Mouse (Mus musculus): ENCODE results near the gene Lrrc41. TPM values are rescaled to one million over a fixed set of nuclear protein-coding genes. Genes with fewer than 3 reads are reported as not detected.

Gene Lrrc41
- 74.2 and 84.9 TPM in 2 replicates for polyA plus RNA-seq (2014; fragmentation: Nextera tagmentation; extraction: Ambion mirVana)

DNA sequence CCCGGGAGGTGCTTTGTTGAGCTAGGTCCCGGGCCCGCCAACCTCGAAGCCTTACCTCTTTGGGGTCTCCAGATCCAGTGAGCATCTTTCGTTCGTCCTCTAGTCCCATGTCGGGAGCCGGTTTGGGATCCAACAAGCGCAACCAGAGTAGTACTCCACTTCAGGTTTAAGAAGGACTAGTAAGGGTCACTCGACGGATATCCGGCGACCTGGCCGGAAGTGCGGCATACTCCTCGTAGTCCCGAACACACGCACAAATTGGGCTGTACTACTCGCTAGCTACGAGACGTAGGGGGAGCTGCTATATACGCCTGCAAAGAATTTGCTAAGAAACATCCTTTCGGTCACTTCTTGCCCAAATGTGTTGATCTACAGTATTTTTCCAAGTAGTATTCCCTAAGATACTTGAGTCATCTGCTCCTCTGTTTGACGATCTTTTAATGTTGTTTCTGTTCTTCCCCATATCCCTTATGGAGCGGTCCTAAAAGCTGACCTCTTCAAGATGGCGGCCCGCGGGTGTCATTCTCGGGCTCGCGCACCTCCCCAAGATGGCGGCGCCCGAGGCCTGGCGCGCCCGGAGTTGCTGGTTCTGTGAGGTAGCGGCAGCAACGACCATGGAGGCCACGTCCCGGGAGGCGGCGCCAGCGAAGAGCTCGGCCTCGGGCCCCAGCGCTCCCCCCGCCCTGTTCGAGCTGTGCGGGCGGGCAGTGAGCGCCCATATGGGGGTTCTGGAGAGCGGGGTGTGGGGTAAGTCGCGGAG lies at the start of gene Lrrc41, which contains the start of gene Uqcrh:
TSS of gene Lrrc41 (plus strand) at position 409 of the 760 bp plus-strand sequence.
TSS of gene Uqcrh (minus strand) at position 211 of the 760 bp plus-strand sequence.
- WGBS = under 1% methylated on average over 55 of the region's 55 CpGs
- peak within 1 kb of the TSS; percentile 79 for H3K4me2 ChIP-seq (ENCODE audit: low read depth)
- peak; percentile 92 for ATAC-seq (ENCODE audit: insufficient read depth, low FRiP score, low TSS enrichment)

DNA sequence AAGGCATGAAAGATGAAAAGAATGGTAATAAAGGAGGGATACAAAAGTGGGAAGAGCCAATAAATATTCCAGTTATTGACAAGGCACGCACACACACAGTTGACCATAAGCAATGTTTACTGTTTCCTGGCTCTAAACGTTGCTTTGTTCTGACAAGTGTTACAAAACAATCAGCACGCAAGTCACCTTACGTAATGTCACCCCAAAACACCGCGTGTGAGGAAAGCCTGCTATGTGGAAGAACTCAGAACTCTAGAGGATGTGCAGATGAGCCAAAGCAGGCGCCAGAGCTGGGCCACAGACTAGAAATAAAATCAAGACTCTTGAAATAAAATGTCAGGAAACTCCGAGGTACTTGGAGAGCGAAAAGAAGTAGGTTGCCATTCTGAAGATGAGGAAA lies 42.2 kb upstream of the Lrrc41 start:
- Histone ChIP-seq H3K9ac (ENCODE audit: low read length) (no peak overlapping the region), H3K36me3 (ENCODE audit: control insufficient read depth, insufficient read depth, low read length) (no peaks in the 10 kb centered on the region; the same call in 1 of the 2 replicates), H3K4me3 (ENCODE audit: low read depth, low read length) (no peak overlapping the region), H3K27ac (ENCODE audit: low read depth, low read length) (no peak overlapping the region), H3K27me3 (ENCODE audit: control insufficient read depth, insufficient read depth, low read length) (no peaks in the 10 kb centered on the region), H3K9me3 (ENCODE audit: control insufficient read depth, low read length) (no peaks in the 10 kb centered on the region), H3K4me2 (ENCODE audit: low read depth) (no peak overlapping the region), H3K4me1 (ENCODE audit: control insufficient read depth, insufficient read depth, low read length) (no peaks in the 10 kb centered on the region)
- no peak for DNase-seq (ENCODE audit: low spot score)
- no peak for ATAC-seq (ENCODE audit: insufficient read depth, low FRiP score, low TSS enrichment)
- WGBS = 92% methylated on average over 9 of the region's 9 CpGs

More for the DNA sequence above, at the start of gene Lrrc41, which contains the start of gene Uqcrh:
- Histone ChIP-seq H3K27ac (ENCODE audit: low read depth, low read length) (peak within 1 kb of the TSS; percentile 98), H3K9me3 (ENCODE audit: control insufficient read depth, low read length) (no peaks in the 10 kb centered on the region), H3K36me3 (ENCODE audit: control insufficient read depth, insufficient read depth, low read length) (no peaks in the 10 kb centered on the region), H3K4me1 (ENCODE audit: control insufficient read depth, insufficient read depth, low read length) (peaks cover 12% of the 10 kb centered on the region), H3K9ac (ENCODE audit: low read length) (peak within 1 kb of the TSS; percentile 96), H3K27me3 (ENCODE audit: control insufficient read depth, insufficient read depth, low read length) (no peaks in the 10 kb centered on the region), H3K4me3 (ENCODE audit: low read depth, low read length) (peak within 1 kb of the TSS; percentile 70)
- peak; percentile 96 for DNase-seq (ENCODE audit: low spot score)

DNA sequence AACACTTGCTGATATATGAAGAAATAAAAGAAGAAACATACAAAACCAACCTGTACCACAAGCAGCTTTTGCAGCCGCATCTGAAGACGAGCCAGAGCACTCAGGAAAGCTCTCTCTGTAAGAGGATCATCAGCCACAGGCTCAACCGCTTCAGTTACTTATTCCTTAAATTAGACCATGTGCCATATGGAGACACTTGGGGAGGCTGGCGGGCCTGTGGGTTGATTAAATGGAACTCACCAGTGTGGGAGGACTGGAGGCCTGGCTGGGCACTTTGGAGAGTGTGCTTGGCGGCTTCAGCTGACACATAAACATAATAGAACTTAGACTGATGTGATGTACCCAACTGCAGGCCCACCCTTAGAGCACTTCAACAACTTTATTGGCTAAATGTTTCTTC lies 41.7 kb upstream of the Lrrc41 start:
- H3K4me1 ChIP-seq (ENCODE audit: control insufficient read depth, insufficient read depth, low read length) = no peaks in the 10 kb centered on the region
- no peak overlapping the region for H3K9ac ChIP-seq (ENCODE audit: low read length)
- WGBS = 94% methylated on average over 5 of the region's 5 CpGs
- H3K9me3 ChIP-seq (ENCODE audit: control insufficient read depth, low read length) = no peaks in the 10 kb centered on the region
- no peaks in the 10 kb centered on the region; the same call in 1 of the 2 replicates for H3K36me3 ChIP-seq (ENCODE audit: control insufficient read depth, insufficient read depth, low read length)
- H3K4me3 ChIP-seq (ENCODE audit: low read depth, low read length) = no peak overlapping the region
- H3K4me2 ChIP-seq (ENCODE audit: low read depth) = no peak overlapping the region
- DNase-seq (ENCODE audit: low spot score) = no peak
- no peak for ATAC-seq (ENCODE audit: insufficient read depth, low FRiP score, low TSS enrichment)
- no peak overlapping the region for H3K27ac ChIP-seq (ENCODE audit: low read depth, low read length)
- no peaks in the 10 kb centered on the region for H3K27me3 ChIP-seq (ENCODE audit: control insufficient read depth, insufficient read depth, low read length)

DNA sequence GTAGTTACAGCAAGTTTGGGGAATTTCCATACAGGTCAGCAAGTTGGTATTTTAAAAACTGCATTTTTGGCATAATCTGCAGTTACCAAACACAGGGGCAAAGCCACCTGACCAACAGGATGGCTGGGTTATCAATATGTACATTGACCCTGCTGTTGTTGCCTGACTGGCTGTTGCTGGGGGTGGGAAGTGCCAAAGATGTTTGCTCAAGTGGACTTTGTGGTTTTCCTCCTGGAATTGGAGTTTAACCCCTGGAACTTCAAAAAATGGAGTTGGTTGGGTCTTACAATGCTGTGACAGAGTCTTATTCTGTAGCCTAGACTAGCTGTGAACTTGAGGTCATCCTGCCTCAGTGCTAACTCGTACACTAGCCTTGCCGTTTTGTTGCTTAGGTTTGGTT lies 34.6 kb upstream of the Lrrc41 start:
- Histone ChIP-seq H3K27me3 (ENCODE audit: control insufficient read depth, insufficient read depth, low read length) (no peaks in the 10 kb centered on the region), H3K4me3 (ENCODE audit: low read depth, low read length) (no peak overlapping the region), H3K9me3 (ENCODE audit: control insufficient read depth, low read length) (no peaks in the 10 kb centered on the region), H3K4me2 (ENCODE audit: low read depth) (no peak overlapping the region), H3K9ac (ENCODE audit: low read length) (no peak overlapping the region), H3K36me3 (ENCODE audit: control insufficient read depth, insufficient read depth, low read length) (no peaks in the 10 kb centered on the region), H3K4me1 (ENCODE audit: control insufficient read depth, insufficient read depth, low read length) (no peaks in the 10 kb centered on the region), H3K27ac (ENCODE audit: low read depth, low read length) (no peak overlapping the region)
- DNase-seq (ENCODE audit: low spot score) = no peak
- 90% methylated on average over 2 of the region's 2 CpGs for WGBS
- ATAC-seq (ENCODE audit: insufficient read depth, low FRiP score, low TSS enrichment) = no peak

DNA sequence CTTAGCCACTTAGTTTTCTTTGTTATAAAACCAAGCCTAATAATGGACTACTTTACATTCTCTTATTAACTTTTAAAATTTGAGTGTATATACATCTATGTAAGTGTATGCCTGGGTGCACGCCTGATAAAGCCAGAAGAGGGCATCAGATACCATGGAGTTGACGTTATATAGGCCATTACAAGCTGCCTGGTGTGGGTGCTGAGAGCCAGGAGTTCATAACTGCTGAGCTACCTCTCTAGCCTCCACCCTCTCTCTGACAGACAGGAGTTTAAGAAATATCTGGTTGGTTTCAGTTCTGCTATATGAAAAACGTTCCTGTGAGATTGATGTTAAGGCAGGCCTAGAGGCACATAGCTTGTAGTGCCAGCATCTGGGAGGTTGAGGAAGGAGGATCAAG lies 32.9 kb upstream of the Lrrc41 start:
- Histone ChIP-seq H3K36me3 (ENCODE audit: control insufficient read depth, insufficient read depth, low read length) (no peaks in the 10 kb centered on the region), H3K4me2 (ENCODE audit: low read depth) (no peak overlapping the region), H3K4me1 (ENCODE audit: control insufficient read depth, insufficient read depth, low read length) (no peaks in the 10 kb centered on the region), H3K27ac (ENCODE audit: low read depth, low read length) (no peak overlapping the region), H3K27me3 (ENCODE audit: control insufficient read depth, insufficient read depth, low read length) (no peaks in the 10 kb centered on the region), H3K9me3 (ENCODE audit: control insufficient read depth, low read length) (no peaks in the 10 kb centered on the region), H3K4me3 (ENCODE audit: low read depth, low read length) (no peak overlapping the region), H3K9ac (ENCODE audit: low read length) (no peak overlapping the region)
- ATAC-seq (ENCODE audit: insufficient read depth, low FRiP score, low TSS enrichment) (no peak), DNase-seq (ENCODE audit: low spot score) (no peak)
- WGBS = 81% methylated on average over 3 of the region's 3 CpGs

DNA sequence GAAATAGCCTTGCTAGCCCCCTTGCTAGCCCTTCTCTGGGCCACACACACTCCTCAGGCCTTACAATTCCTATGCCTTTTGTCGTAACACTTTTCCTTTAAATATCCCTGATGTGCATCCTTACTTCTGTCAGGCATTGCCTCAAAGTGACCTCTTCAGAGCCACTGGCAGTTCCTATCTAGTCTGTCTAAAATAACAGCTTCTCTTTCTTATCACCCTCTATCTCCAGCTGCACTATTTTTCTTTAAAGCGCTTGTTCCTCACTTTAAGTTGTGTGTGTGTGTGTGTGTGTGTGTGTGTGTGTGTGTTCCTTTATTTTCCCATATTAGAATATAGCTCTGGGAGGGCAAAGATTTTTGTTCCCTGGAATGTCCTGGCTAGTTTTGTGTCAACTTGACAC lies 28.5 kb upstream of the Lrrc41 start:
- no peak overlapping the region for H3K27ac ChIP-seq (ENCODE audit: low read depth, low read length)
- no peaks in the 10 kb centered on the region for H3K9me3 ChIP-seq (ENCODE audit: control insufficient read depth, low read length)
- H3K4me2 ChIP-seq (ENCODE audit: low read depth) = no peak overlapping the region
- H3K4me3 ChIP-seq (ENCODE audit: low read depth, low read length) = no peak overlapping the region
- ATAC-seq (ENCODE audit: insufficient read depth, low FRiP score, low TSS enrichment) = no peak
- H3K27me3 ChIP-seq (ENCODE audit: control insufficient read depth, insufficient read depth, low read length) = no peaks in the 10 kb centered on the region
- H3K4me1 ChIP-seq (ENCODE audit: control insufficient read depth, insufficient read depth, low read length) = no peaks in the 10 kb centered on the region
- no peak for DNase-seq (ENCODE audit: low spot score)
- H3K36me3 ChIP-seq (ENCODE audit: control insufficient read depth, insufficient read depth, low read length) = no peaks in the 10 kb centered on the region
- no peak overlapping the region for H3K9ac ChIP-seq (ENCODE audit: low read length)
- WGBS = 96% methylated on average over 2 of the region's 2 CpGs

DNA sequence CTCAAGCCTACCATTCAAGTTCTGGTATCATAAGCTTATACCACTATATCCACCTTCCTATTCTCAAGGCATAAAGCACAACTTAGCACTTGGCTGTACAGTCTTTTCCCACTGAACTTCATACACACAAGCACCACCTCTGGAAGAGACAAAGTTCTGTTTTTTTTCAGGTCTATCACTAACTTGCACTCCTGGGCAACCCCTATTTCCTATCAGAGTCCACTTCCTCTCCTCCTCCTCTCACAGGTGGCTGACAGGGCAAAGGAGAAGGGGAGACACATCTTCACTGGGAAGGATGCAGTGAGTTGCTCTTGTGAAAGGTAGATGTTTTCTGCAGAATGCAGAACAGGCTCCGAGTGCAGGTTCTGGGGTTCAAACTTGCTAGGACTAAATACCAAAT lies 27.4 kb upstream of the Lrrc41 start:
- 87% methylated on average over 1 of the region's 1 CpGs for WGBS
- Histone ChIP-seq H3K4me2 (ENCODE audit: low read depth) (no peak overlapping the region), H3K4me1 (ENCODE audit: control insufficient read depth, insufficient read depth, low read length) (no peaks in the 10 kb centered on the region; the same call in 1 of the 2 replicates), H3K27me3 (ENCODE audit: control insufficient read depth, insufficient read depth, low read length) (no peaks in the 10 kb centered on the region), H3K9me3 (ENCODE audit: control insufficient read depth, low read length) (no peaks in the 10 kb centered on the region), H3K4me3 (ENCODE audit: low read depth, low read length) (no peak overlapping the region), H3K27ac (ENCODE audit: low read depth, low read length) (no peak overlapping the region), H3K36me3 (ENCODE audit: control insufficient read depth, insufficient read depth, low read length) (no peaks in the 10 kb centered on the region), H3K9ac (ENCODE audit: low read length) (no peak overlapping the region)
- no peak for DNase-seq (ENCODE audit: low spot score)
- ATAC-seq (ENCODE audit: insufficient read depth, low FRiP score, low TSS enrichment) = no peak

DNA sequence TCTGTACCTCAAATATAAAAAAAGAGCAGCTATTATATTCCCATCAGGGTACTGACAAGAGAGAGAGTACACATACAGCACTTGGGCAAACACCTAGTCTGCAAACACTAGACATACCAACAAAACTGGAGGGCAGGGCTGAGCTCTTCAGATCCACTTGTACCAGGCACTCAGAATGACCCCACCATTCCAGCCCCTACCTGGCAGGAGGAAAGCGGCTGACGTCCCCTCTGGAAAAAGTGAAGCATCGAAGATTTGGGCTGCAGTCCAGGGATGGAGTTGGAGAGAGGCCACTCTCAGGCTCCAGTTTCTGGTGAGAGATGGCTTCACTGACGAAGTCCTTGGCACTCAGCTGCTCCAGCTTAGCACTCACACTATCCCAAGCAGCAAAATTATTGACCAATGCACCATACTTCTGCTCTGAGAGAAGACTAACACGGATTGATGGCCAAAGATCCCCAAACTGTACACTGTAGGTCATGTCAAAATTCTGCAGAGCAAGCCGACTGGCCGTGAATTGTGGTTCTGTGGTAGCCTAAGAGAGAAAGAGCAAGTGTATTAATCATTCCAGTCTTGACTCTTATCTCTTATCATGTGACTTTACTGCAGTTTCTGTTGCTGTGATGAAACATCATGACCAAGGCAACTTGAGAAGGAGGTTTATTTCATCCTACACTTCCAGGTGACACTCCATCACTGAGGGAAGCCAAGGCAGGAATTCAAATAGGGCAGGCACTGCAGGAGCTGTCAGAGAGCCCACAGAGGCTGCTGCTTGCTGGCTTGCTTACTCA lies 26.7 kb upstream of the Lrrc41 start:
- Histone ChIP-seq H3K27ac (ENCODE audit: low read depth, low read length) (no peak overlapping the region), H3K9me3 (ENCODE audit: control insufficient read depth, low read length) (no peaks in the 10 kb centered on the region), H3K36me3 (ENCODE audit: control insufficient read depth, insufficient read depth, low read length) (no peaks in the 10 kb centered on the region), H3K9ac (ENCODE audit: low read length) (no peak overlapping the region), H3K4me2 (ENCODE audit: low read depth) (no peak overlapping the region), H3K27me3 (ENCODE audit: control insufficient read depth, insufficient read depth, low read length) (no peaks in the 10 kb centered on the region), H3K4me1 (ENCODE audit: control insufficient read depth, insufficient read depth, low read length) (no peaks in the 10 kb centered on the region; the same call in 1 of the 2 replicates), H3K4me3 (ENCODE audit: low read depth, low read length) (no peak overlapping the region)
- no peak for DNase-seq (ENCODE audit: low spot score)
- ATAC-seq (ENCODE audit: insufficient read depth, low FRiP score, low TSS enrichment) = no peak
- 82% methylated on average over 7 of the region's 7 CpGs for WGBS

All from neural tube, embryonic 11.5 days (tissue).